Mouse (Mus musculus) splenic B cell, adult 2 months (primary cell): Measurements from ENCODE around the gene Ranbp3l.

Experiments
- DNase-seq: peaks from one replicate; pipeline ENCODE4 v3.0.0-alpha.2; 2011; ENCODE audit warnings: low read depth, low spot score
- H3K27me3 ChIP-seq: 2 replicates; pipeline ENCODE4 v1.6.1; 2012; ENCODE audit warnings: mild to moderate bottlenecking, low read length, moderate library complexity, mixed read lengths; ENCODE audit not compliant: control insufficient read depth, poor library complexity, insufficient read depth, severe bottlenecking
- H3K36me3 ChIP-seq: 2 replicates; pipeline ENCODE4 v1.6.1; 2012; ENCODE audit warnings: mild to moderate bottlenecking, low read length, moderate library complexity, mixed read lengths; ENCODE audit not compliant: control insufficient read depth, poor library complexity, insufficient read depth, severe bottlenecking

Ranbp3l gene

GRCm38 (mm10) chr15:9096865-9097264 lies 129.1 kb downstream of the Ranbp3l start:
- peaks cover 9% of the 10 kb centered on the region; the same call in 1 of the 2 replicates for H3K36me3 ChIP-seq
- no peak for DNase-seq
- no peaks in the 10 kb centered on the region for H3K27me3 ChIP-seq

GRCm38 (mm10) chr15:9100446-9101077 lies 132.8 kb downstream of the Ranbp3l start:
- DNase-seq: no peak
- Histone ChIP-seq H3K27me3 (no peaks in the 10 kb centered on the region), H3K36me3 (peaks cover 5% of the 10 kb centered on the region)

- DNase-seq: no peak
- H3K36me3 ChIP-seq: peaks cover 7% of the 10 kb centered on the region
- no peaks in the 10 kb centered on the region for H3K27me3 ChIP-seq
Measured at GRCm38 (mm10) chr15:9106303-9107074, 138.7 kb downstream of the Ranbp3l start.

- H3K36me3 ChIP-seq: peaks cover 9% of the 10 kb centered on the region
- DNase-seq: no peak
- H3K27me3 ChIP-seq: no peaks in the 10 kb centered on the region
Measured at GRCm38 (mm10) chr15:9110526-9111347, 143.0 kb downstream of the Ranbp3l start.

- Histone ChIP-seq H3K36me3 (peaks cover 6% of the 10 kb centered on the region), H3K27me3 (no peaks in the 10 kb centered on the region)
- no peak for DNase-seq
Measured at GRCm38 (mm10) chr15:9111648-9112047, 143.9 kb downstream of the Ranbp3l start.

GRCm38 (mm10) chr15:9113556-9113955 lies 145.8 kb downstream of the Ranbp3l start:
- peaks cover 2% of the 10 kb centered on the region; the same call in 1 of the 2 replicates for H3K36me3 ChIP-seq
- no peak for DNase-seq
- no peaks in the 10 kb centered on the region for H3K27me3 ChIP-seq

GRCm38 (mm10) chr15:9114131-9114530 lies 146.4 kb downstream of the Ranbp3l start:
- DNase-seq: no peak
- no peaks in the 10 kb centered on the region for H3K27me3 ChIP-seq
- H3K36me3 ChIP-seq: peaks cover 4% of the 10 kb centered on the region; the same call in 1 of the 2 replicates

- Histone ChIP-seq H3K36me3 (peaks cover 4% of the 10 kb centered on the region; the same call in 1 of the 2 replicates), H3K27me3 (no peaks in the 10 kb centered on the region)
- no peak for DNase-seq
Measured at GRCm38 (mm10) chr15:9114599-9114998, 146.8 kb downstream of the Ranbp3l start.
